Mouse (Mus musculus) cortical plate, adult 2 months (tissue): ENCODE data around the gene Olfr31.

ENCODE experiments used
- CTCF ChIP-seq: fragments of 200-500 bp; IDR thresholded peaks from 2 replicates; pipeline ENCODE4 v1.5.1; 2011; ENCODE audit warnings: mild to moderate bottlenecking, control low read depth, low read length; ENCODE audit not compliant: insufficient read depth; ENCODE audit errors: extremely low read depth
- POLR2A ChIP-seq: fragments of 200-500 bp; IDR thresholded peaks from 2 replicates; pipeline ENCODE4 v1.6.1; 2011; ENCODE audit warnings: mild to moderate bottlenecking, low read length, control low read depth; ENCODE audit not compliant: insufficient read depth; ENCODE audit errors: extremely low read depth

GRCm38 (mm10) chr14:14351721-14352590 lies 29.3 kb downstream of the Olfr31 start:
- TF ChIP-seq CTCF (no peak), POLR2A (no peak)
